22 mouse cellular contexts compared by ENCODE assay signal in genomic region chr16:20153742-20154141, GRCm38 (mm10).
"Had no signal": no experiment of that assay in that cellular context is flagged by ENCODE, and none has a peak within 500 bp of the region (broad histone marks: within the 10 kb centered on the region; RNA-seq: fewer than 3 reads in every experiment).

No protein-coding gene starts in this region.

- H3K4me3 ChIP-seq: heart, embryonic 13.5 days; heart, embryonic 15.5 days; hindbrain, embryonic 13.5 days; hindbrain, embryonic 15.5 days; layer of hippocampus, adult 2 months; left cerebral cortex, adult 2 months; limb, embryonic 10.5 days; limb, embryonic 12.5 days had no signal

- H3K27ac ChIP-seq: heart, embryonic 13.5 days; heart, embryonic 15.5 days; hindbrain, embryonic 13.5 days; hindbrain, embryonic 15.5 days; hindbrain, postnatal 0 days; layer of hippocampus, adult 2 months; left cerebral cortex, adult 2 months; limb, embryonic 10.5 days; limb, embryonic 12.5 days had no signal

- H3K27me3 ChIP-seq: heart, embryonic 13.5 days; heart, embryonic 15.5 days; hindbrain, embryonic 13.5 days; hindbrain, embryonic 15.5 days; limb, embryonic 12.5 days had no signal

- H3K4me2 ChIP-seq: heart, embryonic 11.5 days; heart, embryonic 13.5 days; heart, embryonic 15.5 days; hindbrain, embryonic 13.5 days; hindbrain, embryonic 15.5 days; limb, embryonic 12.5 days had no signal

- H3K9me3 ChIP-seq: heart, embryonic 13.5 days; heart, embryonic 15.5 days; hindbrain, embryonic 13.5 days; hindbrain, embryonic 15.5 days; limb, embryonic 10.5 days; limb, embryonic 12.5 days had no signal

- DNase-seq: forebrain, postnatal 0 days; gastrocnemius, postnatal 14 days; gastrocnemius, postnatal 36 days; heart, adult 18-20 months; heart, postnatal 14 days; heart, postnatal 36 days; kidney, adult 18-20 months; kidney, adult 8-10 months; kidney, postnatal 10 days; kidney, postnatal 25 days; kidney, postnatal 4 days had no signal

- H3K9ac ChIP-seq: forebrain, postnatal 0 days; heart, embryonic 13.5 days; heart, embryonic 15.5 days; hindbrain, embryonic 13.5 days; hindbrain, embryonic 15.5 days; limb, embryonic 12.5 days had no signal

- H3K4me1 ChIP-seq: hindbrain, embryonic 13.5 days; hindbrain, embryonic 15.5 days; limb, embryonic 10.5 days; limb, embryonic 12.5 days had no signal

- ATAC-seq: forebrain, postnatal 0 days; hindbrain, postnatal 0 days; intestine, embryonic 16.5 days had no signal
